Mouse (Mus musculus): ENCODE results near the gene Platr17. TPM values are rescaled to one million over a fixed set of nuclear protein-coding genes. Genes with fewer than 3 reads are reported as not detected.

Platr17 gene
- polyA plus RNA-seq, 1 experiment from 2014 or later = 0.55 TPM

- Histone ChIP-seq H3K9ac (replicated peaks; ENCODE audit: low read depth) (no peak overlapping the region), H3K36me3 (ENCODE audit: insufficient read depth, low read length) (peaks cover 11% of the 10 kb centered on the region), H3K4me1 (ENCODE audit: insufficient read depth, low read depth, low read length) (peaks cover 5% of the 10 kb centered on the region; the same call in 1 of the 2 replicates), H3K9me3 (ENCODE audit: low read length) (no peaks in the 10 kb centered on the region), H3K27ac (ENCODE audit: low read length) (no peak overlapping the region), H3K4me2 (replicated peaks; ENCODE audit: low read depth, low read length) (no peak overlapping the region), H3K4me3 (ENCODE audit: low read depth, low read length) (no peak overlapping the region), H3K27me3 (replicated peaks; ENCODE audit: insufficient read depth, low read length) (no peaks in the 10 kb centered on the region)
- ATAC-seq (no peak), DNase-seq (ENCODE audit: low spot score) (no peak)
- WGBS = 70% methylated on average over 17 of the region's 17 CpGs
- TF ChIP-seq EP300 (IDR thresholded peaks at IDR 0.05) = no peak
- TF ChIP-seq CTCF (IDR thresholded peaks at IDR 0.05) = peak; percentile 60
These were observed 21.4 kb downstream of the Platr17 start for GRCm38 (mm10) chr17:33926207-33926932.

DNA sequence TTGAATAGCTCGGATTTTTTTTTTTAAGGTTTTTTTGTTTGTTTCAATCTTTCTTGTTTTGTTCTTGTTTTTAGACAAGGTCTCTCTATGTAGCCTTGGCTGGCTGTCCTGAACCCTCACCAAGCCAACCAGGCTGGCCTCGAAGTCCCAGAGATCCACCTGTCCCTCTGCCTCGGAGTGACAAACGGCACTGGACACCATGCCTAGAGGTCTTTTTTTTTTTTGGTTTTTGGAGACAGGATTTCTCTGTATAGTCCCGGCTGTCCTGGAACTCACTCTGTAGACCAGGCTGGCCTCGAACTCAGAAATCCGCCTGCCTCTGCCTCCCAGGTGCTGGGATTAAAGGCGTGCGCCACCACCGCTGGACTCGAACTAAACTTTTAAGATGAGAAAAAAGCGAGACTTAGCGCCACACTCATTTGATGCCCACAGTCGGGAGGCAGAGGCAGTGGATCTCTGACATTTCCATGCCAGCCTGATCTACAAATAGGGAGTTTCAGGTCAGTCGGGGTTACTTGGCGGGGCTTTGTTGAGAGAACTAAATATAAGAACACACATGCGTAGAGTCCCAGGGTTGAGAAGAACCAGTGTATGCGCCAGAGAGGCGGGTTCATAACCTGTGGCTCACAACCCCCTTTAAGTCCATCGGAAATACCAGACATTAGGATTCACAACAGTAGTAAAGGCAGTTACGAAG, 23.5 kb downstream of the Platr17 start:
- Histone ChIP-seq H3K4me3 (ENCODE audit: low read depth, low read length) (peak overlapping the region; percentile 82), H3K27me3 (replicated peaks; ENCODE audit: insufficient read depth, low read length) (no peaks in the 10 kb centered on the region), H3K4me1 (ENCODE audit: insufficient read depth, low read depth, low read length) (0 out of 2 replicates have a peak, but pooled peaks cover 5% of the 10 kb centered on the region), H3K9me3 (ENCODE audit: low read length) (no peaks in the 10 kb centered on the region), H3K4me2 (replicated peaks; ENCODE audit: low read depth, low read length) (peak overlapping the region; percentile 100), H3K27ac (ENCODE audit: low read length) (no peak overlapping the region), H3K9ac (replicated peaks; ENCODE audit: low read depth) (peak overlapping the region; percentile 83; the same call in 1 of the 2 replicates), H3K36me3 (ENCODE audit: insufficient read depth, low read length) (peaks cover 22% of the 10 kb centered on the region)
- no peak for TF ChIP-seq CTCF (IDR thresholded peaks at IDR 0.05)
- TF ChIP-seq EP300 (IDR thresholded peaks at IDR 0.05) = no peak
- DNase-seq (ENCODE audit: low spot score) (no peak), ATAC-seq (no peak)
- WGBS = 56% methylated on average over 21 of the region's 21 CpGs

- peak within 1 kb of the TSS; percentile 100 for H3K4me2 ChIP-seq (replicated peaks; ENCODE audit: low read depth, low read length)
- H3K27me3 ChIP-seq (replicated peaks; ENCODE audit: insufficient read depth, low read length) = no peaks in the 10 kb centered on the region
- H3K9ac ChIP-seq (replicated peaks; ENCODE audit: low read depth) = peak within 1 kb of the TSS; percentile 83
- TF ChIP-seq EP300 (IDR thresholded peaks at IDR 0.05) (no peak), CTCF (IDR thresholded peaks at IDR 0.05) (peak; percentile 45)
- no peaks in the 10 kb centered on the region for H3K9me3 ChIP-seq (ENCODE audit: low read length)
- peak; percentile 92 for DNase-seq (ENCODE audit: low spot score)
- WGBS = 1% methylated on average over 66 of the region's 80 CpGs
- peaks cover 23% of the 10 kb centered on the region for H3K36me3 ChIP-seq (ENCODE audit: insufficient read depth, low read length)
- peak within 1 kb of the TSS; percentile 82 for H3K4me3 ChIP-seq (ENCODE audit: low read depth, low read length)
- peak within 1 kb of the TSS; percentile 95 for H3K27ac ChIP-seq (ENCODE audit: low read length)
- ATAC-seq = peak; percentile 87
- 0 out of 2 replicates have a peak, but pooled peaks cover 5% of the 10 kb centered on the region for H3K4me1 ChIP-seq (ENCODE audit: insufficient read depth, low read depth, low read length)
These were observed 24.7 kb downstream of the Platr17 start, which contains the start of gene Rgl2 for GRCm38 (mm10) chr17:33929371-33930279. Gene Rgl2 (plus strand): TSS chr17:33929543.

DNA sequence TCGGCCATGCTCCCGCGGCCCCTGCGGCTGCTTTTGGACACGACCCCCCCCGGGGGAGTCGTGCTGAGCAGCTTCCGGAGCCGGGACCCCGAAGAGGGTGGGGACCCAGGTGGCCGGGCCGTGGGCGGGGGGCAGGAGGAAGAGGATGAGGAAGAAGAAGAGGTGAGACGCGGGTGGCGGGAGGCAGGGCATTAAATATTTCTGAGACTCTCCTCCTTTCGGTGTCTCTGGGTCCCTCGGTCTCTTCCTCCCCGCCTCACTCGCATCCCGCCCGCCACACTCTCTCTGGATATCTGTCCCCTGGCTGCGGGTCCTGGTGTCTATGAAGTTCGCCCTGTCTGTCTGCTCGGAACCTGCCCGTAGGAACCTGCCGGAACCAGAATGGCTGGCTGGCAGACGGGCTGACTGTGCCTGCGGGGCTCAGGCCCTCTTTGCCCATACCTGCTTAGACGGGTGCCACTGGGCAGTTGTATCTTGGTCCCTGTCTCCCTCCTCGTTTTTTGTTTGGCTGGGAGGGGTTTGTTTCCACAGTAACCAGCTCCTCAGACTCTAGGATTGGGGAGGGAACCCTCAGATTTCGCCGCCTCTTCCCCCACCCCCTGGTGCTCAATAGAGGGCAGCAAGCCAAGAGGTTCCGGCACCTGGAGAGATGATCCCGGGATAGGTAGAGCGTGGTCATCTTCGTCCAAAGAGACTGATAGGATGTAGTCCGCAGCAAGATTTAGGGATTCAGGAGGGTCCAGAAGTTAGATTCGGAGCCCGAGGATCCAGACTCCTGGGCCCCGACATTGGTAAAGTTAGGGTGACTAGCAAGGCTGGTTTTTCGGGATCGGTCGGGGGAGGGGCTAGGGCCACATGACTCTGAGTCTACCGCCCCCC, 25.6 kb downstream of the Platr17 start:
- H3K4me3 ChIP-seq (ENCODE audit: low read depth, low read length) = peak overlapping the region; percentile 82
- H3K4me2 ChIP-seq (replicated peaks; ENCODE audit: low read depth, low read length) = peak overlapping the region; percentile 100
- 0 out of 2 replicates have a peak, but pooled peaks cover 5% of the 10 kb centered on the region for H3K4me1 ChIP-seq (ENCODE audit: insufficient read depth, low read depth, low read length)
- WGBS = 2% methylated on average over 44 of the region's 45 CpGs
- H3K9me3 ChIP-seq (ENCODE audit: low read length) = no peaks in the 10 kb centered on the region
- TF ChIP-seq CTCF (IDR thresholded peaks at IDR 0.05) = no peak
- TF ChIP-seq EP300 (IDR thresholded peaks at IDR 0.05) = no peak
- peak overlapping the region; percentile 95 for H3K27ac ChIP-seq (ENCODE audit: low read length)
- peak; percentile 34 for ATAC-seq
- peaks cover 20% of the 10 kb centered on the region for H3K36me3 ChIP-seq (ENCODE audit: insufficient read depth, low read length)
- DNase-seq (ENCODE audit: low spot score) = peak; percentile 66
- H3K9ac ChIP-seq (replicated peaks; ENCODE audit: low read depth) = peak overlapping the region; percentile 83
- H3K27me3 ChIP-seq (replicated peaks; ENCODE audit: insufficient read depth, low read length) = no peaks in the 10 kb centered on the region

- Histone ChIP-seq H3K9me3 (ENCODE audit: low read length) (no peaks in the 10 kb centered on the region), H3K27me3 (replicated peaks; ENCODE audit: insufficient read depth, low read length) (no peaks in the 10 kb centered on the region), H3K9ac (replicated peaks; ENCODE audit: low read depth) (peak overlapping the region; percentile 83; the same call in 1 of the 2 replicates), H3K4me2 (replicated peaks; ENCODE audit: low read depth, low read length) (peak overlapping the region; percentile 100), H3K4me3 (ENCODE audit: low read depth, low read length) (peak overlapping the region; percentile 82), H3K4me1 (ENCODE audit: insufficient read depth, low read depth, low read length) (0 out of 2 replicates have a peak, but pooled peaks cover 5% of the 10 kb centered on the region), H3K27ac (ENCODE audit: low read length) (0 out of 2 replicates have a peak overlapping the region, but pooled peaks have one; percentile 95), H3K36me3 (ENCODE audit: insufficient read depth, low read length) (peaks cover 12% of the 10 kb centered on the region)
- DNase-seq (ENCODE audit: low spot score) (no peak), ATAC-seq (no peak)
- TF ChIP-seq EP300 (IDR thresholded peaks at IDR 0.05) = no peak
- no peak for TF ChIP-seq CTCF (IDR thresholded peaks at IDR 0.05)
- 37% methylated on average over 18 of the region's 18 CpGs for WGBS
These were observed 26.4 kb downstream of the Platr17 start for GRCm38 (mm10) chr17:33931159-33931866.
